ENCODE assay signal across 26 mouse cellular contexts in genomic region chr9:79455226-79455625, GRCm38 (mm10).
"Had no signal": no experiment of that assay in that cellular context is flagged by ENCODE, and none has a peak within 500 bp of the region (broad histone marks: within the 10 kb centered on the region; RNA-seq: fewer than 3 reads in every experiment).

No protein-coding gene starts in this region.

- DNase-seq: gastrocnemius, postnatal 14 days; gastrocnemius, postnatal 36 days; heart, adult 11 months; heart, adult 2 months; heart, postnatal 14 days; heart, postnatal 36 days; kidney, adult 11 months; kidney, adult 2 months; kidney, adult 9 months; kidney, postnatal 14 days; kidney, postnatal 36 days; layer of hippocampus, adult 9-11 months; layer of hippocampus, postnatal 36 days; left cerebral cortex, postnatal 4 days had no signal

- H3K27ac ChIP-seq: heart, adult 2 months; heart, embryonic 13.5 days; heart, embryonic 15.5 days; hindbrain, embryonic 13.5 days; hindbrain, embryonic 15.5 days; hindbrain, postnatal 0 days; kidney, embryonic 15.5 days; kidney, postnatal 0 days; limb, embryonic 13.5 days; limb, embryonic 15.5 days; liver, embryonic 12.5 days had no signal

- H3K27me3 ChIP-seq: heart, embryonic 13.5 days; heart, embryonic 15.5 days; hindbrain, embryonic 13.5 days; hindbrain, embryonic 15.5 days; kidney, embryonic 15.5 days; limb, embryonic 13.5 days; limb, embryonic 15.5 days; liver, embryonic 12.5 days had no signal

- H3K36me3 ChIP-seq: heart, embryonic 13.5 days; heart, embryonic 15.5 days; hindbrain, embryonic 13.5 days; hindbrain, embryonic 15.5 days; kidney, embryonic 15.5 days; limb, embryonic 13.5 days; limb, embryonic 15.5 days; liver, embryonic 12.5 days had no signal

- ATAC-seq: hindbrain, postnatal 0 days; intestine, embryonic 16.5 days; liver, embryonic 12.5 days had no signal

- H3K9me3 ChIP-seq: heart, embryonic 13.5 days; heart, embryonic 15.5 days; hindbrain, embryonic 13.5 days; hindbrain, embryonic 15.5 days; kidney, embryonic 15.5 days; limb, embryonic 13.5 days; limb, embryonic 15.5 days; liver, embryonic 12.5 days had no signal

- H3K4me3 ChIP-seq: heart, adult 2 months; heart, embryonic 13.5 days; heart, embryonic 15.5 days; hindbrain, embryonic 13.5 days; hindbrain, embryonic 15.5 days; kidney, embryonic 15.5 days; limb, embryonic 13.5 days; limb, embryonic 15.5 days; liver, embryonic 12.5 days had no signal

- H3K9ac ChIP-seq: heart, embryonic 13.5 days; heart, embryonic 15.5 days; hindbrain, embryonic 13.5 days; hindbrain, embryonic 15.5 days; kidney, embryonic 15.5 days; limb, embryonic 13.5 days; limb, embryonic 15.5 days; liver, embryonic 12.5 days had no signal

- H3K4me2 ChIP-seq: heart, embryonic 11.5 days; heart, embryonic 13.5 days; heart, embryonic 15.5 days; hindbrain, embryonic 13.5 days; hindbrain, embryonic 15.5 days; kidney, embryonic 15.5 days; limb, embryonic 13.5 days; limb, embryonic 15.5 days; liver, embryonic 12.5 days had no signal

- H3K4me1 ChIP-seq: heart, embryonic 13.5 days; heart, embryonic 15.5 days; hindbrain, embryonic 13.5 days; hindbrain, embryonic 15.5 days; kidney, embryonic 15.5 days; limb, embryonic 13.5 days; limb, embryonic 15.5 days; liver, embryonic 12.5 days had no signal
